Mouse (Mus musculus) embryo, embryonic 11.5 days (tissue): ENCODE results near the gene Rxfp2.

Source experiments
- DNase-seq: peaks from one replicate; pipeline ENCODE4 v3.0.0-alpha.2; 2012; ENCODE audit warnings: low read depth, low spot score

Gene Rxfp2

DNA sequence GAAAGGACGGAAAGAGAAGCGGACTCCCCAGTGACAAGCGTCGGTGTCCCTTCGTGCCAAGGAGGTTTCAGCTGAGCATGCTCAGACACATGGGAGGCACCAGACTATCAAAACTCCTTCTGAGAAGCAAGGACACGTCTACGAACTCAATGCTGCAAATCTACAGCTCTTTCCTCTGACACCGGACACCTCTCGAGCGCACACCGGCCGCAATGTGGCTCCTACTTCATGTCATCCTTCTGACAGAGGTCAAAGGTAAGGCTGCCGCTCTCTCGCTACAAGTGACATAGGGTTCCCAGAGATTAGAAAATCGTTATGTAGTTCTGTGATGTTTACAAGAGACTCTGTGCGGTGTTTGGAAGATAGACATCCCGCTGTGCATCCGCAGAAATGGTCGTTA is at the start of gene Rxfp2:
Rxfp2 (plus strand) TSS at position 20 of the 400 bp plus-strand sequence.
- DNase-seq: no peak

DNA sequence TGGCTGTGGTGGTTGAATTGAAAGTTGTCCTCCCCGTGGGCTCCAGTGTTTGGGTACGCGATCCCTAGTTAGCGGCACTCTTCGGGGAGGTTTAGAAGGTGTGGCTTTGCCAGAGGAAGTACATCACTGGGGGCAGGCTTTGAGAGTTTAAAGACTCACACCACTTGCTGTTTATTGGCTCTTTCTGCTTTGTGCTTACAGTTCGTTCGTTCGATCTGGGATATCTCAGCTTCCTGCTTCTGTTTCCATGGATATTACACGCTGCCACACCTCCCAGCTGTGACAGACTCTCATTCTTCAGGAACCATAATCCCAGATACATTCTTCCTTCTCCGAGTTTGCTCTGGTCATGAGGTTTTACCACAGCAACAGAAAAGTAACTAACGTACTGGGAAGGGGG is 48.2 kb upstream of the Rxfp2 start:
- DNase-seq: no peak

- DNase-seq: no peak
Observed at GRCm38 (mm10) chr5:149977027-149977426, 41.4 kb upstream of the Rxfp2 start.

GRCm38 (mm10) chr5:149983621-149984020 is 34.9 kb upstream of the Rxfp2 start:
- DNase-seq: no peak

GRCm38 (mm10) chr5:149994578-149994977 is 23.9 kb upstream of the Rxfp2 start:
- no peak for DNase-seq

DNA sequence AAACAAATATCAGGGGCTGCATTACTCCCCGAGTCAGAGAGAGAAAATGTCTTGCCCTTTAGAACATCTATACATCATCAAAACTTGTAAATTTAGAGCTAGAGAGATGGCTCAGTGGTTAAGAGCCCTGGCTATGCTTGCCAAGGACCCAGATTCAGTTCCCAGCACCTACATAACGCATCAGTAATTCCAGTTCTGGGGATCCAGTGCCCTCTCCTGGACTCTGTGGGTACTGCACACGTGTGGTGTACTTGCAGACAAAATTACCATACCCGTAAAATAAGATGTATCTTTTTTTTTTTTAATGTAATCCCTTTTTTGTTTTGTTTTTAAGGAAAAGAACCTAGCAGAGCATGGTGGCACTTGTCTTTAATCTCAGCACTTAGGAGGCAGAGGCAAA is 21.9 kb upstream of the Rxfp2 start:
- no peak for DNase-seq

GRCm38 (mm10) chr5:149997321-149998034 is 21.0 kb upstream of the Rxfp2 start:
- DNase-seq: no peak

DNA sequence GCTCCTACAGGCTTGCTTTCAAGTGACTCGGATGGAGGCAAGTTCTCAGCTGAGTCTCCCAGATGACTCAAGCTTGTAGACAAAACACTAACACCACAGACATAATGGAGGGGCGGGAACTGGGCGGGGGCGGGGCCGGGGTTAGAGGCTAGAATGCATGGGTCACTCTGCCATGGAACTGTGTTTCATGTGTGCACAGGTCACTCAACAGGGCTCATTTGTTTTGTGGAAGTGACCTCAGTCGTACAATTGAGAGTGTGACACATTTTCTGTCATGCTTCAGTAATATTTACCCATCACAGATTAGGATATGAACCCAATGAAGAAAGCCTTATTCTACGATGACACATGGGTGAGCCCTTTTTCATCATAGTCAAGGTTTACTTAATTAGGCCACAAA is 20.2 kb upstream of the Rxfp2 start:
- DNase-seq: no peak

- no peak for DNase-seq
Observed at GRCm38 (mm10) chr5:150005355-150005754, 13.1 kb upstream of the Rxfp2 start.

DNA sequence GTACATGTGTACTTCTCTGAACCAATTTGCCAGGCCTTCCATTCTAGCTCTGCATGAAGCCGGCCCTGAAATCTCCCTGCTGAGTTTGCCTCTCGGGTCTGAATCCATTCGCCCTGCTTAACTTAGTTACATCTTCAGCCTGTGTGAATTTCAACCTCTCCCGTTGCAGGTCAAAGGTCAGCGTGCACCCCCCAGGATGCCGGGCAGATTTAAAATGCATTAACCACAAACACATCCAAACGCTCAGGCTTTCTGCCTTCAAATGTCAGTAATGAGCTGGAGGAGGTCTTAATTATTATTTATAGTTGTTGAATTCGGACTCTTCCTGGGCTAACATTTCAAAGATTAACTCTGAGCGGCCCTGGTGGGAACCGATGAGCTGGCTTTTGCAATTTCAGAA is 1.6 kb upstream of the Rxfp2 start:
- DNase-seq: peak; percentile 30

- no peak for DNase-seq
Observed at GRCm38 (mm10) chr5:150017672-150018071, 803 bp upstream of the Rxfp2 start.

GRCm38 (mm10) chr5:150020851-150021250 is 2.4 kb downstream of the Rxfp2 start:
- DNase-seq: peak; percentile 69

DNA sequence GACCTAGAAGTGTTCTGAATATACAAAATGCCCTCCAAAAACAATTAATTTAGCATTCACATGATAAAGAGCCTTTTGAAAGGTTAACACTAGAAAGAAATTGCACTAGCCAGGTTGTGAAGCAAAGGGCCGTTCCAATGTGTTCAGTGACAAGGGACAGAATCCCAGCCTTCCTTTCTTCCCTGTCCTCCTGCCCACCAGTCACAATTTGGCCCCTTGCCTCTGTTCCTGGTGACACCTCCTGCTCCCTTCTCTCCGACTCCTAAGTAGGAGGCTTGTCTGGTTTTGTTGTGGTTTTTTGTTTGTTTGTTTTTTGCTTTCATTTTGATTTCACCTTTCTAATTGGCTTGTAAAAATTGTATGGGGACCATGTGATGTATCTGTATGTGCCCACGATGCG is 3.3 kb downstream of the Rxfp2 start:
- no peak for DNase-seq

DNA sequence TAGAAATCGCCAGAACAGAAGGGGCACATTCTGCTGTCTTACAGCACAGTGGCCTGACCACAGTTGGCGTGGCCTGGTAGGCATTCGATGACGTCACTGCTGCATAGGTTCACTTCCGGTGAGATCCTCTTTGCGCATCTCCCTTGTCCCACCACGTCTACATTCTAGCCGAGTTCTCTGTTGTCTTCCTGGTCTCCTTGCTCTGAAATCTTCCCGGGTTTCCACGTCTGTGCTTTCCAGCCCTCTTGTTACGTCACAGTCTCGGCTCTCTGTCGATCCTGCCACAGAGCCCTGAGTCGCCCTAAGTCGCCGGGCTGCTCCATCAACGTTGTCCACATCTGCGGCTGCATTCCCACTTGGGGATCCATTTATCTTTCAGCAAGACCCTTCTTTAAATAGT is 4.1 kb downstream of the Rxfp2 start:
- no peak for DNase-seq

DNA sequence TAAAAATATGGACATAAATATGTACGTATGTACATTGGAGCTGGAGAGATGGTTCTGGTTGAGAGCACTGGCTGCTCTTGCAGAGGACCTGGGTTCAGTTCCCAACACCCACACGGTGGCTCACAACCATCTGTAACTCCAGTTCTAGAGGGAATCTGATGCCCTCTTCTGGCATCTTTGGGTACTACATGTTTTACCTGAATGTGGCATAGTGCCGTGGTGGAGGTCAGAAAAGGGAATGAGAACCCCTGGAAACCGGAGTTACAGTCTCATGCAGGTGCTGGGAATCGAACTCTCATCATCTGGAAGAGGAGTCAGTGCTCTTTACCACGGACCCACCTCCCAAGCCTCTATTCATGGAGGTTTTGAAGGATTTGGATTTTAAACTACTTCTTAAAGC is 5.0 kb downstream of the Rxfp2 start:
- DNase-seq: no peak

- no peak for DNase-seq
Observed at GRCm38 (mm10) chr5:150024188-150024587, 5.7 kb downstream of the Rxfp2 start.

- DNase-seq: no peak
Observed at GRCm38 (mm10) chr5:150024901-150025300, 6.4 kb downstream of the Rxfp2 start.

DNA sequence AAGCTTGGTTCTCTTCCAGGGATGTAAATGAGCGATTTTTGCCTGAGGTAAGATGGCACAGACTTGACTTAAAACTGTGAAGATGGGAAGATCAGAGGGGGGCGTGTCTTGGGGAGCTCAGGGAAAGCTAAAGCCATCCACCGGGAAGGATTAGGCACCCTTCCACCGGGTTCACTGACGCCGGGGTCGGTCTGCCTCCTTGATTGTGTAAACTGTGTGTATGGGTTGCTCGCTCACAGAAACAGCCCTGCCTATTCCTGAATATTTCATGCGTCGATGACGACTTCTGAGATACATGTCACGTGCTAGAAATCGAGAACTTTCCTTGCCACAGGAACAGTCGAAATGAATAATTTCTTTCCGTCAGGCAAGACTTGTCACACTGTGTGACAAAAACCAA is 6.9 kb downstream of the Rxfp2 start:
- no peak for DNase-seq

DNA sequence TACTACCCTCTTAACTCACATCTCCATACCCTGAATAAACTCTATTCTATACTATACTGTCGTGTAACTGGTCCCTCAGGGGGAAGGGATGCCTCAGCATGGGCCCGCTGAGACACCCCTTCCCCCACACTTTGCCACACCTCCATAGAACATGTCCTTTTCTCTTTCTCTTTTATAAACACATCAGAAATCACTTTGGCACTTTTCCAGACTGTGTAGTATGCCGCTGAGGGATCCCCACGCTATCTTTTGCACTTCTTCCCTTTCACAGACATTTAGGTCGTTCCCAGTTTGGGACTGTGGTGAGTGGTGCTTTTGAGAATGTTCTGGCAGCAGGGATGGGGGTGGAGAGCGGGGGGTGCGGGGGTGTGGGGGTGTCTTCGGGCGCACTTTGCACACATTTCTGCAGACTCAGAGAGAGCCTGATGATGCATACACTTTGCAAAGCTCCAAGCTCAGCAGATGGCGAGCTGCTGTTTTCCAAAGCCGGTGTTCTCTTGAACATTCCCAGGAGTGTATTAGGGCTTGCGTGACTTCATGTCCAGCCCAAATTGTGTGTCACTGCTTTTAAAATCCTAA is 8.1 kb downstream of the Rxfp2 start:
- no peak for DNase-seq

DNA sequence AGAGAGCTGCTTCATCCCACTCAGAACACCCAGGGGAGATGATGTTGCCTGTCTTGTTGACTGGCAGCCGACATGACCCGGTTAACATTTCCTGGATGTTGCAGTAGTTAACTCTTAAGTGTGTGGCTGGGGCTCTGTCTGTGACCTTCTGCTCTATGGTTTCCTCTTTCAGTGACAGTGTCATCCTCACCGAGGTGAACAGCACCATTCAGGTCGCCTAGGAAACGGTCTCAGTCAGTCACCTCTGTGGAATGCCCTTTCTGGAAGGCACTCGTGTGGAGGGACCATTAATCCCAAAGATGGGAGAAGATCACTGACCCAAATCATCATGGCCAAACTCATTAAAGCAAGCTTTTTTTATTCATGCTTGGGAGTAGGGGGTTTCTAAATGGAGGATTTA is 12.7 kb downstream of the Rxfp2 start:
- DNase-seq: no peak

DNA sequence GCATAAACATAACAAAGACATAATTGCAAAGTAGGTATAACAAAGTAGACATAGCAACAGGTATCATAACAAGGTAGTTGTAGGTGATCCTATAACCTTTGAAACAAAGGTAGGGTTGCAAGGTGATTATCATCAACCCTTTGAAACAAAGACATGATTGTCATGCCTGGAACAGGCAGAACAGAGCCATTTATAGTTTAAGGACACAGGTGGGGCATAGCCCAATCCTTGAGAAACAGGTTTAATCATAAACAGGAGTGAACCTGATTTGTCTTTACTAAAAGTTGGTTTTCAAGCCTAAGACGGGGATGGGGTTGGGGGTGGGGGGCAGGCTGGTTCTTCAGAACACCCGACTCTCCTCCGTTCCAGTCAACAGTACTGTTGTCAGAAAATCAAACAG is 13.2 kb downstream of the Rxfp2 start:
- DNase-seq: no peak

- DNase-seq: no peak
Observed at GRCm38 (mm10) chr5:150032075-150032492, 13.6 kb downstream of the Rxfp2 start.

- DNase-seq: no peak
Observed at GRCm38 (mm10) chr5:150036286-150036685, 17.8 kb downstream of the Rxfp2 start.

DNA sequence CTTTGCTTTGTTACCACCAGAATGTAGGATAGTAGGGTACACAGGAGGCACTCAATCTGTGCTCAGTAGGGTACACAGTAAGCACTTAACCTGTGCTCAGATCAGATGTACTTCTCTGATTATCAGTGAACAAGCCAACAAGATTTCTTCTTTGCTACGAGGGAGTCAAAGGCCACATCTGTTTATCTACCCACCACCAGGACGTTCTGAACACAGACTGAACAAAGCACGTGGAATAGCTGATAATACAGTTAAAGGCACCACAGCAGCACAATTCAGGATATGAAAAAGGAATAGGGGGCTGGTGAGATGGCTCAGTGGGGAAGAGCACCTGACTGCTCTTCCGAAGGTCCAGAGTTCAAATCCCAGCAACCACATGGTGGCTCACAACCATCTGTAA is 18.4 kb downstream of the Rxfp2 start:
- DNase-seq: no peak
